Mouse (Mus musculus) E14TG2a.4 (cell line): ENCODE data around the gene Rcn2.

Experiments
- H3K27me3 ChIP-seq: 2 replicates; pipeline ENCODE4 v1.6.1; 2014; ENCODE audit warnings: low read length, control low read depth; ENCODE audit not compliant: insufficient read depth
- H3K36me3 ChIP-seq: 2 replicates; pipeline ENCODE4 v1.6.1; 2014; ENCODE audit warnings: low read length, control low read depth; ENCODE audit not compliant: insufficient read depth
- H3K4me1 ChIP-seq: replicated peaks from 2 replicates; pipeline ENCODE4 v1.6.1; 2014; ENCODE audit warnings: low read depth, low read length, control low read depth
- H3K4me3 ChIP-seq: replicated peaks from 2 replicates; pipeline ENCODE4 v1.5.1; 2014; ENCODE audit warnings: mild to moderate bottlenecking, low read length
- H3K9me3 ChIP-seq: 2 replicates; pipeline ENCODE4 v1.6.1; 2014; ENCODE audit warnings: low read length, control low read depth
- CTCF ChIP-seq: conservative IDR thresholded peaks from 2 replicates; pipeline ENCODE4 v1.5.1; 2014; ENCODE audit warnings: low read length
- NANOG ChIP-seq: IDR thresholded peaks from 2 replicates; pipeline ENCODE4 v1.6.1; 2014; ENCODE audit warnings: borderline replicate concordance, low read length, mixed read lengths
- POU5F1 ChIP-seq: IDR thresholded peaks from 2 replicates; pipeline ENCODE4 v1.6.1; 2014; ENCODE audit warnings: low read length, borderline replicate concordance

The Rcn2 gene

GRCm38 (mm10) chr9:56086524-56086923 lies 44.9 kb downstream of the Rcn2 start:
- peaks cover 25% of the 10 kb centered on the region for H3K27me3 ChIP-seq
- no peaks in the 10 kb centered on the region for H3K9me3 ChIP-seq
- TF ChIP-seq NANOG = no peak
- no peak for TF ChIP-seq CTCF
- no peak for TF ChIP-seq POU5F1

GRCm38 (mm10) chr9:56089778-56090520 lies 48.3 kb downstream of the Rcn2 start, which contains the start of gene Pstpip1:
Gene Pstpip1, plus strand, starts transcription at chr9:56089962.
- Histone ChIP-seq H3K4me3 (peak within 1 kb of the TSS; percentile 81), H3K36me3 (no peaks in the 10 kb centered on the region), H3K9me3 (no peaks in the 10 kb centered on the region), H3K4me1 (peaks cover 28% of the 10 kb centered on the region), H3K27me3 (peaks cover 28% of the 10 kb centered on the region)
- TF ChIP-seq CTCF (no peak), NANOG (no peak), POU5F1 (no peak)

More at GRCm38 (mm10) chr9:56086524-56086923, 44.9 kb downstream of the Rcn2 start:
- H3K36me3 ChIP-seq = no peaks in the 10 kb centered on the region
- no peak overlapping the region for H3K4me3 ChIP-seq
- peaks cover 24% of the 10 kb centered on the region for H3K4me1 ChIP-seq

GRCm38 (mm10) chr9:56090546-56091225 lies 49.0 kb downstream of the Rcn2 start:
- H3K27me3 ChIP-seq = peaks cover 27% of the 10 kb centered on the region
- peak overlapping the region; percentile 81 for H3K4me3 ChIP-seq
- peaks cover 28% of the 10 kb centered on the region for H3K4me1 ChIP-seq
- no peaks in the 10 kb centered on the region for H3K9me3 ChIP-seq
- H3K36me3 ChIP-seq = no peaks in the 10 kb centered on the region
- TF ChIP-seq NANOG = no peak
- no peak for TF ChIP-seq POU5F1
- TF ChIP-seq CTCF = no peak

- Histone ChIP-seq H3K27me3 (peaks cover 16% of the 10 kb centered on the region), H3K9me3 (no peaks in the 10 kb centered on the region), H3K4me1 (peaks cover 28% of the 10 kb centered on the region), H3K4me3 (no peak overlapping the region), H3K36me3 (no peaks in the 10 kb centered on the region)
- TF ChIP-seq POU5F1 = no peak
- no peak for TF ChIP-seq NANOG
- peak; percentile 78 for TF ChIP-seq CTCF
Observed at GRCm38 (mm10) chr9:56092102-56092501, 50.5 kb downstream of the Rcn2 start.

GRCm38 (mm10) chr9:56097584-56098298 lies 56.1 kb downstream of the Rcn2 start:
- Histone ChIP-seq H3K9me3 (no peaks in the 10 kb centered on the region), H3K36me3 (no peaks in the 10 kb centered on the region), H3K4me3 (no peak overlapping the region), H3K27me3 (peaks cover 4% of the 10 kb centered on the region; the same call in 1 of the 2 replicates), H3K4me1 (0 out of 2 replicates have a peak, but pooled peaks cover under 1% of the 10 kb centered on the region)
- TF ChIP-seq POU5F1 = no peak
- no peak for TF ChIP-seq NANOG
- TF ChIP-seq CTCF = no peak

GRCm38 (mm10) chr9:56100041-56100522 lies 58.4 kb downstream of the Rcn2 start:
- Histone ChIP-seq H3K27me3 (0 out of 2 replicates have a peak, but pooled peaks cover 4% of the 10 kb centered on the region), H3K4me3 (no peak overlapping the region), H3K9me3 (no peaks in the 10 kb centered on the region), H3K36me3 (no peaks in the 10 kb centered on the region), H3K4me1 (peaks cover 21% of the 10 kb centered on the region)
- no peak for TF ChIP-seq NANOG

- no peak for TF ChIP-seq NANOG
- TF ChIP-seq CTCF = no peak
- TF ChIP-seq POU5F1 = no peak
- H3K36me3 ChIP-seq = no peaks in the 10 kb centered on the region
- H3K4me1 ChIP-seq = peaks cover 22% of the 10 kb centered on the region
- no peak overlapping the region for H3K4me3 ChIP-seq
- H3K27me3 ChIP-seq = 0 out of 2 replicates have a peak, but pooled peaks cover 4% of the 10 kb centered on the region
- no peaks in the 10 kb centered on the region for H3K9me3 ChIP-seq
Observed at GRCm38 (mm10) chr9:56101022-56101421, 59.4 kb downstream of the Rcn2 start.

- no peaks in the 10 kb centered on the region for H3K9me3 ChIP-seq
- H3K27me3 ChIP-seq = no peaks in the 10 kb centered on the region
- H3K4me1 ChIP-seq = peaks cover 46% of the 10 kb centered on the region
- TF ChIP-seq POU5F1 (no peak), NANOG (no peak), CTCF (no peak)
- no peak overlapping the region for H3K4me3 ChIP-seq
- no peaks in the 10 kb centered on the region for H3K36me3 ChIP-seq
Observed at GRCm38 (mm10) chr9:56104921-56105320, 63.3 kb downstream of the Rcn2 start.
